Mouse (Mus musculus) thymus, adult 2 months (tissue): ENCODE data around the gene Tbx19.

Source experiments
- CTCF ChIP-seq: fragments of 200-500 bp; IDR thresholded peaks from 2 replicates; pipeline ENCODE4 v1.5.1; 2012; ENCODE audit warnings: mild to moderate bottlenecking, control low read depth, low read length, moderate library complexity, borderline replicate concordance; ENCODE audit not compliant: control insufficient read depth, poor library complexity, insufficient read depth; ENCODE audit errors: extremely low read depth
- POLR2A ChIP-seq: fragments of 200-500 bp; IDR thresholded peaks from 2 replicates; pipeline ENCODE4 v1.6.1; 2012; ENCODE audit warnings: mild to moderate bottlenecking, low read length, control low read depth, moderate library complexity; ENCODE audit not compliant: control insufficient read depth, poor library complexity, insufficient read depth; ENCODE audit errors: extremely low read depth

DNA sequence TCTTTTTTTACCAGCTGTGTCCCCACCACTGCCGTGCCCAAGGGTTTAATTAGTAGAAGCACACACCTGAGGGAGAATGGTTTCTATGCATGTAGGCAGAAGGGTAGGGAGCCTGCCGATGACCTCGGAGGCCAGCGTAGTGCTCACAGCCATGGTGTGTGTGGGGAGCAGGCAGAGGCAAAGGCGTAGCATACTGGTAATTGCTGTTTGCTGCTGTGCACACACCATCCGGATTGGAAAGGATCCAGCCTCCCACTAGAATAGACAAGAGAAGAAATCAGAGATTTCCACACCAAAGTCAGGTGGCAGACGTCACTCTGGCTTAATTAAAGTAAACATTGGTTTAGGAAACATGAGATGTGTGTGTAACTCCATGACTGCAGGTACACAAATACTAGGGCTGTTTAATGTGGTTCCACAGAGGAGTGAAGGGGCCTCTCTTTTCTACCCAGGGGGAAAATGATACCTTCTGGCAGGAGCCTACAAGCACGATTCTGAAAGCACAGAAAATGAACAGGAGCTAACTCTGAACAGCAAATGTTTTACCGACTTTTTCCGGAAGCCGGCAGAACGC, 18.1 kb downstream of the Tbx19 start:
- TF ChIP-seq POLR2A (no peak), CTCF (no peak)
